In genomic region chr16:24465633-24466032, GRCm38 (mm10) we compare ENCODE assay signal across 8 mouse cellular contexts.
DNase-seq lines count a peak whose midpoint lies in the region; ATAC-seq lines count a peak whose summit lies in the region.
"Had no signal": no experiment of that assay in that cellular context is flagged by ENCODE, and none has a peak within 500 bp of the region (broad histone marks: within the 10 kb centered on the region; RNA-seq: fewer than 3 reads in every experiment).

No protein-coding gene starts in this region.

- H3K4me3 ChIP-seq in heart, embryonic 16.5 days (ENCODE audit: low read length): no peak overlapping the region
- H3K4me3 ChIP-seq in forebrain, embryonic 13.5 days: no peak overlapping the region
- H3K4me3 ChIP-seq: intestine, embryonic 15.5 days had no signal

- H3K4me1 ChIP-seq in heart, embryonic 16.5 days (ENCODE audit: control insufficient read depth, insufficient read depth, low read length): no peaks in the 10 kb centered on the region; the same call in 1 of the 2 replicates
- no peaks in the 10 kb centered on the region for H3K4me1 ChIP-seq in forebrain, embryonic 13.5 days

- peak; percentile 33 to 40 for DNase-seq in heart, adult 9 months (ENCODE audit: low spot score in 2 of 2)
- DNase-seq in heart, postnatal 36 days: no peak
- peak; percentile 41 for DNase-seq in lung, postnatal 10 days
- no peak for DNase-seq in lung, postnatal 14 days
- no peak for DNase-seq in T-cell, adult 2 months (ENCODE audit: low spot score)

- H3K36me3 ChIP-seq in heart, embryonic 16.5 days (ENCODE audit: control insufficient read depth, insufficient read depth): no peaks in the 10 kb centered on the region
- H3K36me3 ChIP-seq in forebrain, embryonic 13.5 days (ENCODE audit: poor library complexity, severe bottlenecking): no peaks in the 10 kb centered on the region
- H3K36me3 ChIP-seq: intestine, embryonic 15.5 days had no signal

- H3K9ac ChIP-seq in heart, embryonic 16.5 days (ENCODE audit: low read length): no peak overlapping the region
- H3K9ac ChIP-seq in forebrain, embryonic 13.5 days: no peak overlapping the region
- H3K9ac ChIP-seq: intestine, embryonic 15.5 days had no signal

- H3K27me3 ChIP-seq in heart, embryonic 16.5 days (ENCODE audit: control insufficient read depth, insufficient read depth, low read length): no peaks in the 10 kb centered on the region
- no peaks in the 10 kb centered on the region for H3K27me3 ChIP-seq in forebrain, embryonic 13.5 days
- H3K27me3 ChIP-seq: intestine, embryonic 15.5 days had no signal

- H3K9me3 ChIP-seq in heart, embryonic 16.5 days (replicated peaks; ENCODE audit: control insufficient read depth, low read length): no peaks in the 10 kb centered on the region
- H3K9me3 ChIP-seq in forebrain, embryonic 13.5 days (replicated peaks): no peaks in the 10 kb centered on the region
- H3K9me3 ChIP-seq: intestine, embryonic 15.5 days had no signal

- WGBS in heart, embryonic 16.5 days: 54% methylated on average over 5 of the region's 5 CpGs
- 90% methylated on average over 5 of the region's 5 CpGs for WGBS in forebrain, embryonic 13.5 days

- intact Hi-C loops in heart, postnatal 36 days (cut with DNase I): no loop called here

- H3K4me2 ChIP-seq in heart, embryonic 16.5 days (ENCODE audit: low read depth, low read length): no peak overlapping the region
- no peak overlapping the region for H3K4me2 ChIP-seq in forebrain, embryonic 13.5 days
- H3K4me2 ChIP-seq: intestine, embryonic 15.5 days had no signal

- H3K27ac ChIP-seq in heart, embryonic 16.5 days (ENCODE audit: low read length): peak overlapping the region; percentile 34; the same call in 1 of the 2 replicates
- no peak overlapping the region for H3K27ac ChIP-seq in forebrain, embryonic 13.5 days
- H3K27ac ChIP-seq: intestine, embryonic 15.5 days had no signal

- ATAC-seq in heart, embryonic 16.5 days (replicated peaks; ENCODE audit: extremely low read depth, insufficient read depth, low FRiP score): peak; percentile 67
- no peak for ATAC-seq in forebrain, embryonic 13.5 days
- ATAC-seq: intestine, embryonic 15.5 days had no signal

Comparison
In these comparisons a context has a peak if more than half of its experiments do, and no peak if none do; other contexts are left out.
1. DNase-seq: peak in heart, adult 9 months (2 of 2) and lung, postnatal 10 days (single experiment); none in heart, postnatal 36 days (0 of 2), lung, postnatal 14 days (single experiment) and T-cell, adult 2 months (single experiment).